Mouse (Mus musculus): ENCODE data around the gene Gm7029. TPM values are rescaled to one million over a fixed set of nuclear protein-coding genes. Genes with fewer than 3 reads are reported as not detected.
A peak's percentile ranks its signal among the peaks of the same experiment; 100 is the strongest.

The Gm7029 gene
- polyA plus RNA-seq, 1 experiment from 2014 or later = not detected

DNA sequence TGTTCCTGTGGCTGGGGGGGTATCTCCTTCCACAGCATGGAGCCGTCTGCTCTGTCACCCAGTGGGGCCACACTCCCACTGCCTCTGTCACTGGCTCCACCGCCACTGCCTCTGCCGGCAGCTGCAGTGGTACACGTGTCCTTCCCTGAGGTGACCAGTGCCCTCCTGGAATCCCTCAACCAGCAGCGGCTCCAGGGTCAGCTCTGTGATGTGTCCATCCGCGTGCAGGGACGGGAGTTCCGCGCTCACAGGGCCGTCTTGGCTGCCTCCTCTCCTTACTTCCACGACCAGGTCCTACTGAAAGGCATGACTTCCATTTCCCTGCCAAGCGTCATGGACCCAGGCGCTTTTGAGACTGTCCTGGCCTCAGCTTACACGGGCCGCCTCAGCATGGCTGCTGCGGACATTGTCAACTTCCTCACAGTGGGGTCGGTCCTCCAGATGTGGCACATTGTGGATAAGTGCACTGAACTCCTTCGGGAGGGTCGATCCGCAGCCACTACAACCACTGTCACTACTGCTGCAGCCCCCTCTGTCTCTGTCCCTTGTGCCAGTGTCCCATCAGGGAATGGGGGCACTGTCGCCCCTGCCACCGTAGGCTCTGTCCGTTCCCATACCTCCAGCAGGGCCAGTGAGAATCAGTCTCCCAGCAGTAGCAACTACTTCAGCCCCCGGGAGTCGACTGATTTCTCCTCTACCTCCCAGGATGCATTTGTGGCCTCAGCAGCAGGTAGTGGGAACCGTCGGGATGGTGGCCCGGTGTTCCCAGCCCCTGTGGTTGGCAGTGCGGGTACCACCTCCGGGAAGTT is 43.4 kb downstream of the Gm7029 start:
- ATAC-seq = no peak
- Histone ChIP-seq H3K27me3 (replicated peaks) (no peaks in the 10 kb centered on the region), H3K4me1 (peaks cover 70% of the 10 kb centered on the region), H3K27ac (peak overlapping the region; percentile 91), H3K4me3 (peak overlapping the region; percentile 74), H3K9ac (peak overlapping the region; percentile 82), H3K9me3 (replicated peaks) (peaks cover 18% of the 10 kb centered on the region), H3K4me2 (peak overlapping the region; percentile 97), H3K36me3 (peaks cover 51% of the 10 kb centered on the region)
- 80% methylated on average over 31 of the region's 31 CpGs for WGBS (ENCODE audit: insufficient replicate concordance)

GRCm38 (mm10) chr17:33917656-33918292 is 44.1 kb downstream of the Gm7029 start:
- peaks cover 70% of the 10 kb centered on the region for H3K4me1 ChIP-seq
- peaks cover 44% of the 10 kb centered on the region for H3K36me3 ChIP-seq
- WGBS (ENCODE audit: insufficient replicate concordance) = 82% methylated on average over 18 of the region's 18 CpGs
- H3K9me3 ChIP-seq (replicated peaks) = peaks cover 18% of the 10 kb centered on the region
- H3K4me2 ChIP-seq = peak overlapping the region; percentile 97
- H3K4me3 ChIP-seq = peak overlapping the region; percentile 78; the same call in 1 of the 2 replicates
- peak overlapping the region; percentile 91 for H3K27ac ChIP-seq
- no peak for ATAC-seq
- H3K27me3 ChIP-seq (replicated peaks) = no peaks in the 10 kb centered on the region
- no peak overlapping the region for H3K9ac ChIP-seq

GRCm38 (mm10) chr17:33918293-33919203 is 44.9 kb downstream of the Gm7029 start:
- no peaks in the 10 kb centered on the region for H3K27me3 ChIP-seq (replicated peaks)
- peaks cover 67% of the 10 kb centered on the region for H3K4me1 ChIP-seq
- peak overlapping the region; percentile 91 for H3K27ac ChIP-seq
- peak overlapping the region; percentile 84 for H3K9ac ChIP-seq
- H3K9me3 ChIP-seq (replicated peaks) = peaks cover 18% of the 10 kb centered on the region
- 0 out of 2 replicates have a peak, but pooled peaks have one; percentile 4 for ATAC-seq
- peaks cover 36% of the 10 kb centered on the region for H3K36me3 ChIP-seq
- H3K4me3 ChIP-seq = peak overlapping the region; percentile 78
- peak overlapping the region; percentile 97 for H3K4me2 ChIP-seq
- WGBS (ENCODE audit: insufficient replicate concordance) = 46% methylated on average over 37 of the region's 37 CpGs

- H3K4me1 ChIP-seq = peaks cover 68% of the 10 kb centered on the region
- H3K36me3 ChIP-seq = peaks cover 26% of the 10 kb centered on the region
- H3K27ac ChIP-seq = peak overlapping the region; percentile 91
- H3K4me3 ChIP-seq = peak overlapping the region; percentile 78
- H3K27me3 ChIP-seq (replicated peaks) = no peaks in the 10 kb centered on the region
- peak overlapping the region; percentile 97 for H3K4me2 ChIP-seq
- peak; percentile 76 for ATAC-seq
- under 1% methylated on average over 52 of the region's 52 CpGs for WGBS (ENCODE audit: insufficient replicate concordance)
- peak overlapping the region; percentile 84 for H3K9ac ChIP-seq
- H3K9me3 ChIP-seq (replicated peaks) = peaks cover 18% of the 10 kb centered on the region
Observed at GRCm38 (mm10) chr17:33919351-33920281, 46.0 kb downstream of the Gm7029 start.

GRCm38 (mm10) chr17:33920282-33921097 is 46.9 kb downstream of the Gm7029 start:
- Histone ChIP-seq H3K27me3 (replicated peaks) (no peaks in the 10 kb centered on the region), H3K9ac (peak overlapping the region; percentile 84), H3K9me3 (replicated peaks) (peaks cover 18% of the 10 kb centered on the region), H3K4me2 (peak overlapping the region; percentile 97), H3K4me1 (peaks cover 68% of the 10 kb centered on the region), H3K4me3 (peak overlapping the region; percentile 78), H3K27ac (peak overlapping the region; percentile 91), H3K36me3 (peaks cover 26% of the 10 kb centered on the region)
- peak; percentile 28 for ATAC-seq
- under 1% methylated on average over 36 of the region's 36 CpGs for WGBS (ENCODE audit: insufficient replicate concordance)

DNA sequence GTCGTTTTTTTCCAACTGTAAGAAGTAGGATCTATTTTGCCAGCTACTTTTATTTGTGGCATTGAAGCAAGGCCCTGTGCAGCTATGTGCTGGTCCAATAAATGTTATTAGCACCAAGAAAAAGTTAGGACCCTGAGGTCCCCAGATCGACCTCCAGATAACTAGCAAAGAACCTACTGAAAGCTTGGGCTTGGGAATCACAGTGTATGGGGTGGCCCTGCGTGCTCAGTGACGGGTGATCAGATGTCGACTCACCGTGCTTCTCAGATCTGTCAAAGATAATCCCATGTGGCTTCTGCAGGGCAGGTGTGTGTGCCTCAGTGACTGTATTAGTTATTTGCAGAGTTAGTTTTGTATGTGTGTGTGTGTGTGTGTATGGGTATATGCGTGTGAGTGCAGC is 47.7 kb downstream of the Gm7029 start:
- H3K36me3 ChIP-seq = peaks cover 35% of the 10 kb centered on the region
- peaks cover 76% of the 10 kb centered on the region for H3K4me1 ChIP-seq
- no peak for ATAC-seq
- no peak overlapping the region; the same call in 1 of the 2 replicates for H3K4me3 ChIP-seq
- H3K4me2 ChIP-seq = peak overlapping the region; percentile 97; the same call in 1 of the 2 replicates
- no peaks in the 10 kb centered on the region for H3K27me3 ChIP-seq (replicated peaks)
- 0 out of 2 replicates have a peak overlapping the region, but pooled peaks have one; percentile 13 for H3K27ac ChIP-seq
- H3K9ac ChIP-seq = no peak overlapping the region; the same call in 1 of the 2 replicates
- H3K9me3 ChIP-seq (replicated peaks) = peaks cover 18% of the 10 kb centered on the region
- 76% methylated on average over 7 of the region's 7 CpGs for WGBS (ENCODE audit: insufficient replicate concordance)

Small RNA genes lying within 50 kb of the gene (microRNA-seq; reads per million reads assigned to microRNA genes)
- not detected for gene Gm27740

Other genes starting within 250 kb of the Gm7029 start
- 22.4 and 23.2 TPM in 2 replicates for gene Zfp414, start 244.7 kb upstream of the Gm7029 start, polyA plus RNA-seq (2016; fragmentation: Nextera tagmentation; extraction: Ambion mirVana)
- 0.69 and 1.2 TPM in 2 replicates for gene Pram1, start 235.8 kb upstream of the Gm7029 start, polyA plus RNA-seq (2016; fragmentation: Nextera tagmentation; extraction: Ambion mirVana)
- 222 and 242 TPM in 2 replicates for gene Hnrnpm, start 187.0 kb upstream of the Gm7029 start, polyA plus RNA-seq (2016; fragmentation: Nextera tagmentation; extraction: Ambion mirVana)
- gene March2, start 155.2 kb upstream of the Gm7029 start, polyA plus RNA-seq (2016; fragmentation: Nextera tagmentation; extraction: Ambion mirVana) = 196 and 205 TPM in 2 replicates
- gene Rab11b, start 113.3 kb upstream of the Gm7029 start, polyA plus RNA-seq (2016; fragmentation: Nextera tagmentation; extraction: Ambion mirVana) = 147 and 169 TPM in 2 replicates
- gene Angptl4, start 92.0 kb upstream of the Gm7029 start, polyA plus RNA-seq (2016; fragmentation: Nextera tagmentation; extraction: Ambion mirVana) = 17.3 and 21.0 TPM in 2 replicates
- gene Kank3, start 63.3 kb upstream of the Gm7029 start, polyA plus RNA-seq (2016; fragmentation: Nextera tagmentation; extraction: Ambion mirVana) = 12.6 and 13.2 TPM in 2 replicates
- gene Rps28, start 49.3 kb upstream of the Gm7029 start, polyA plus RNA-seq (2016; fragmentation: Nextera tagmentation; extraction: Ambion mirVana) = 689 and 715 TPM in 2 replicates
- 296 and 311 TPM in 2 replicates for gene Ndufa7, start 49.3 kb upstream of the Gm7029 start, polyA plus RNA-seq (2016; fragmentation: Nextera tagmentation; extraction: Ambion mirVana)
- gene Cd320, start 30.7 kb upstream of the Gm7029 start, polyA plus RNA-seq (2016; fragmentation: Nextera tagmentation; extraction: Ambion mirVana) = 22.2 and 24.1 TPM in 2 replicates
- gene Kifc1, start 16.8 kb downstream of the Gm7029 start, polyA plus RNA-seq (2016; fragmentation: Nextera tagmentation; extraction: Ambion mirVana) = 4.8 and 6.0 TPM in 2 replicates
- gene Platr17, start 31.3 kb downstream of the Gm7029 start, polyA plus RNA-seq (2016; fragmentation: Nextera tagmentation; extraction: Ambion mirVana) = 0.51 and 0.78 TPM in 2 replicates
- gene Daxx, start 35.6 kb downstream of the Gm7029 start, polyA plus RNA-seq (2016; fragmentation: Nextera tagmentation; extraction: Ambion mirVana) = 33.4 and 37.1 TPM in 2 replicates
- 29.4 and 30.1 TPM in 2 replicates for gene Tapbp, start 42.1 kb downstream of the Gm7029 start, polyA plus RNA-seq (2016; fragmentation: Nextera tagmentation; extraction: Ambion mirVana)
- gene Zbtb22, start 42.1 kb downstream of the Gm7029 start, polyA plus RNA-seq (2016; fragmentation: Nextera tagmentation; extraction: Ambion mirVana) = 13.6 and 14.8 TPM in 2 replicates
- 17.3 and 18.4 TPM in 2 replicates for gene Rgl2, start 55.7 kb downstream of the Gm7029 start, polyA plus RNA-seq (2016; fragmentation: Nextera tagmentation; extraction: Ambion mirVana)
- gene Pfdn6, start 66.5 kb downstream of the Gm7029 start, polyA plus RNA-seq (2016; fragmentation: Nextera tagmentation; extraction: Ambion mirVana) = 164 and 177 TPM in 2 replicates
- gene Wdr46, start 66.8 kb downstream of the Gm7029 start, polyA plus RNA-seq (2016; fragmentation: Nextera tagmentation; extraction: Ambion mirVana) = 49.4 and 52.7 TPM in 2 replicates
- gene B3galt4, start 77.7 kb downstream of the Gm7029 start, polyA plus RNA-seq (2016; fragmentation: Nextera tagmentation; extraction: Ambion mirVana) = 2.1 and 2.6 TPM in 2 replicates
- 41.1 and 43.5 TPM in 2 replicates for gene Vps52, start 82.0 kb downstream of the Gm7029 start, polyA plus RNA-seq (2016; fragmentation: Nextera tagmentation; extraction: Ambion mirVana)
- gene Rps18, start 82.2 kb downstream of the Gm7029 start, polyA plus RNA-seq (2016; fragmentation: Nextera tagmentation; extraction: Ambion mirVana) = 1,396 and 1,433 TPM in 2 replicates
- 82.1 and 83.5 TPM in 2 replicates for gene H2-K1, start 126.5 kb downstream of the Gm7029 start, polyA plus RNA-seq (2016; fragmentation: Nextera tagmentation; extraction: Ambion mirVana)
- 10.6 and 10.7 TPM in 2 replicates for gene Ring1, start 150.8 kb downstream of the Gm7029 start, polyA plus RNA-seq (2016; fragmentation: Nextera tagmentation; extraction: Ambion mirVana)
- 33.2 and 36.1 TPM in 2 replicates for gene H2-Ke6, start 154.2 kb downstream of the Gm7029 start, polyA plus RNA-seq (2016; fragmentation: Nextera tagmentation; extraction: Ambion mirVana)
- gene Slc39a7, start 157.8 kb downstream of the Gm7029 start, polyA plus RNA-seq (2016; fragmentation: Nextera tagmentation; extraction: Ambion mirVana) = 91.7 and 96.0 TPM in 2 replicates
- gene Rxrb, start 158.0 kb downstream of the Gm7029 start, polyA plus RNA-seq (2016; fragmentation: Nextera tagmentation; extraction: Ambion mirVana) = 29.2 and 31.3 TPM in 2 replicates
- gene Col11a2, start 165.6 kb downstream of the Gm7029 start, polyA plus RNA-seq (2016; fragmentation: Nextera tagmentation; extraction: Ambion mirVana) = 0.37 and 0.54 TPM in 2 replicates
- 0.37 and 0.56 TPM in 2 replicates for gene H2-Oa, start 218.5 kb downstream of the Gm7029 start, polyA plus RNA-seq (2016; fragmentation: Nextera tagmentation; extraction: Ambion mirVana)
- 3.1 and 4.3 TPM in 2 replicates for gene H2-DMa, start 245.7 kb downstream of the Gm7029 start, polyA plus RNA-seq (2016; fragmentation: Nextera tagmentation; extraction: Ambion mirVana)
- 59.9 and 66.1 TPM in 2 replicates for gene Brd2, start 248.8 kb downstream of the Gm7029 start, polyA plus RNA-seq (2016; fragmentation: Nextera tagmentation; extraction: Ambion mirVana)

Data from liver, embryonic 12.5 days (tissue).